In genomic region chr14:40958083-40958985, GRCm38 (mm10) we compare ENCODE assay signal across 8 mouse cellular contexts. TPM values are rescaled to one million over a fixed set of nuclear protein-coding genes. Genes with fewer than 3 reads are reported as not detected.
DNase-seq lines count a peak whose midpoint lies in the region; ATAC-seq and TF ChIP-seq lines count a peak whose summit lies in the region.

No protein-coding gene starts in this region.

- no peaks in the 10 kb centered on the region for H3K9me3 ChIP-seq in midbrain, embryonic 10.5 days (replicated peaks)
- H3K9me3 ChIP-seq in midbrain, postnatal 0 days (ENCODE audit: low read length) = no peaks in the 10 kb centered on the region
- no peaks in the 10 kb centered on the region for H3K9me3 ChIP-seq in intestine, postnatal 0 days (ENCODE audit: control insufficient read depth)
- no peaks in the 10 kb centered on the region for H3K9me3 ChIP-seq in stomach, embryonic 15.5 days

- H3K4me1 ChIP-seq in midbrain, embryonic 10.5 days = peaks cover 90% of the 10 kb centered on the region
- H3K4me1 ChIP-seq in midbrain, postnatal 0 days (ENCODE audit: insufficient read depth, low read length) = peaks cover 33% of the 10 kb centered on the region; the same call in 1 of the 2 replicates
- peaks cover 68% of the 10 kb centered on the region for H3K4me1 ChIP-seq in brown adipose tissue, adult 24 weeks (ENCODE audit: control insufficient read depth, insufficient read depth, insufficient read length, low read length)
- H3K4me1 ChIP-seq in intestine, postnatal 0 days (replicated peaks; ENCODE audit: control insufficient read depth, insufficient read depth, low read length) = peaks cover 38% of the 10 kb centered on the region
- peaks cover 66% of the 10 kb centered on the region for H3K4me1 ChIP-seq in stomach, embryonic 15.5 days

- DNase-seq in midbrain, embryonic 10.5 days (ENCODE audit: low spot score) = no peak
- DNase-seq in midbrain, postnatal 0 days (ENCODE audit: low spot score) = no peak

- H3K27me3 ChIP-seq in midbrain, embryonic 10.5 days (ENCODE audit: low read depth, poor library complexity, severe bottlenecking) = no peaks in the 10 kb centered on the region
- H3K27me3 ChIP-seq in midbrain, postnatal 0 days (ENCODE audit: insufficient read depth, low read length) = no peaks in the 10 kb centered on the region
- no peaks in the 10 kb centered on the region for H3K27me3 ChIP-seq in intestine, postnatal 0 days (replicated peaks; ENCODE audit: control insufficient read depth, insufficient read depth, low read length)
- H3K27me3 ChIP-seq in stomach, embryonic 15.5 days (replicated peaks) = no peaks in the 10 kb centered on the region

- H3K4me3 ChIP-seq in midbrain, embryonic 10.5 days = peak overlapping the region; percentile 30; the same call in 1 of the 2 replicates
- H3K4me3 ChIP-seq in midbrain, postnatal 0 days (ENCODE audit: low read depth, low read length) = no peak overlapping the region
- H3K4me3 ChIP-seq in brown adipose tissue, adult 24 weeks (ENCODE audit: insufficient read depth, low read depth, low read length) = no peak overlapping the region; the same call in 1 of the 2 replicates
- no peak overlapping the region for H3K4me3 ChIP-seq in intestine, postnatal 0 days (ENCODE audit: low read depth, low read length)
- H3K4me3 ChIP-seq in stomach, embryonic 15.5 days (replicated peaks) = no peak overlapping the region

- ATAC-seq in midbrain, postnatal 0 days (ENCODE audit: low FRiP score) = no peak
- ATAC-seq in granulocyte monocyte progenitor cell, adult 5-6 weeks (replicated peaks; ENCODE audit: poor library complexity, severe bottlenecking) = peak; percentile 62
- no peak; the same call in 1 of the 2 replicates for ATAC-seq in intestine, postnatal 0 days
- ATAC-seq in megakaryocyte, adult 5-6 weeks (ENCODE audit: poor library complexity, severe bottlenecking) = peak; percentile 78
- ATAC-seq in stomach, embryonic 15.5 days (ENCODE audit: insufficient read depth, low FRiP score, low read depth) = no peak
- ATAC-seq in megakaryocyte-erythroid progenitor cell, adult 5-6 weeks (replicated peaks; ENCODE audit: low FRiP score, low TSS enrichment, poor library complexity, severe bottlenecking) = no peak

- peak overlapping the region; percentile 98 for H3K27ac ChIP-seq in midbrain, embryonic 10.5 days (replicated peaks)
- H3K27ac ChIP-seq in midbrain, postnatal 0 days (ENCODE audit: low read depth, low read length) = no peak overlapping the region
- H3K27ac ChIP-seq in brown adipose tissue, adult 24 weeks (replicated peaks; ENCODE audit: low read depth, low read length) = peak overlapping the region; percentile 92
- peak overlapping the region; percentile 24 for H3K27ac ChIP-seq in intestine, postnatal 0 days (ENCODE audit: low read depth, low read length)
- H3K27ac ChIP-seq in stomach, embryonic 15.5 days = peak overlapping the region; percentile 90

- no peak overlapping the region for H3K9ac ChIP-seq in midbrain, postnatal 0 days (replicated peaks; ENCODE audit: low read length, poor library complexity, severe bottlenecking)
- no peak overlapping the region for H3K9ac ChIP-seq in intestine, postnatal 0 days (ENCODE audit: low read depth, low read length)
- no peak overlapping the region for H3K9ac ChIP-seq in stomach, embryonic 15.5 days

- WGBS in midbrain, embryonic 10.5 days = 21% methylated on average over 4 of the region's 4 CpGs
- WGBS in midbrain, postnatal 0 days = 29% methylated on average over 4 of the region's 4 CpGs
- 21% methylated on average over 4 of the region's 4 CpGs for WGBS in intestine, postnatal 0 days
- 36% methylated on average over 4 of the region's 4 CpGs for WGBS in stomach, embryonic 15.5 days

- no peak for TF ChIP-seq CTCF in midbrain, postnatal 0 days (IDR thresholded peaks at IDR 0.05)
- no peak for TF ChIP-seq CTCF in intestine, postnatal 0 days (IDR thresholded peaks at IDR 0.05; ENCODE audit: low read depth)

- no peak overlapping the region for H3K4me2 ChIP-seq in midbrain, postnatal 0 days (ENCODE audit: low read depth, low read length, poor library complexity, severe bottlenecking)
- peak overlapping the region; percentile 14; the same call in 1 of the 2 replicates for H3K4me2 ChIP-seq in intestine, postnatal 0 days (replicated peaks; ENCODE audit: low read depth)
- peak overlapping the region; percentile 17 for H3K4me2 ChIP-seq in stomach, embryonic 15.5 days

- no peaks in the 10 kb centered on the region for H3K36me3 ChIP-seq in midbrain, embryonic 10.5 days
- no peaks in the 10 kb centered on the region for H3K36me3 ChIP-seq in midbrain, postnatal 0 days (ENCODE audit: insufficient read depth, low read length)
- 0 out of 2 replicates have a peak, but pooled peaks cover under 1% of the 10 kb centered on the region for H3K36me3 ChIP-seq in intestine, postnatal 0 days (ENCODE audit: control insufficient read depth, insufficient read depth)
- no peaks in the 10 kb centered on the region for H3K36me3 ChIP-seq in stomach, embryonic 15.5 days

RNA-seq across cellular contexts. Expression of gene Tspan14, which starts 8.3 kb away (rescaled TPM):
- polyA plus RNA-seq in midbrain, embryonic 10.5 days (2016; fragmentation: Nextera tagmentation; extraction: Ambion mirVana) = 90.6 and 101 TPM in 2 replicates
- total RNA-seq in midbrain, postnatal 0 days (2014; rRNA removed) = 31.2 and 31.8 TPM in 2 replicates
- 28.3 and 31.3 TPM in 2 replicates for polyA plus RNA-seq in midbrain, postnatal 0 days (2015; fragmentation: Nextera tagmentation; extraction: Ambion mirVana)
- polyA plus RNA-seq in brown adipose tissue, adult 24 weeks (2012; ENCODE audit: insufficient read depth, insufficient read length, missing spikeins) = 27.1 and 43.2 TPM in 2 replicates
- 44.0 and 48.2 TPM in 2 replicates for total RNA-seq in granulocyte monocyte progenitor cell, adult 5-6 weeks (2014; fragmentation: Nextera tagmentation)
- total RNA-seq in granulocyte monocyte progenitor cell, adult 5-6 weeks (2017) = 37.8 and 40.1 TPM in 2 replicates
- polyA plus RNA-seq in intestine, postnatal 0 days (2015; fragmentation: Nextera tagmentation; extraction: Ambion mirVana) = 30.5 and 33.3 TPM in 2 replicates
- total RNA-seq in megakaryocyte, adult 5-6 weeks (2015) = 60.6 and 66.0 TPM in 2 replicates
- total RNA-seq in megakaryocyte, adult 5-6 weeks (2017) = 72.4 and 76.5 TPM in 2 replicates
- 67.5 and 72.3 TPM in 2 replicates for polyA plus RNA-seq in stomach, embryonic 15.5 days (2015; fragmentation: Nextera tagmentation; extraction: Ambion mirVana)
- 8.6 and 13.3 TPM in 2 replicates for total RNA-seq in megakaryocyte-erythroid progenitor cell, adult 5-6 weeks (2014; fragmentation: Nextera tagmentation)
- 9.3 and 12.9 TPM in 2 replicates for total RNA-seq in megakaryocyte-erythroid progenitor cell, adult 5-6 weeks (2017)

RNA-seq across cellular contexts. Expression of gene Fam213a, which starts 55.3 kb away (rescaled TPM):
- polyA plus RNA-seq in midbrain, embryonic 10.5 days (2016; fragmentation: Nextera tagmentation; extraction: Ambion mirVana) = 45.4 and 46.5 TPM in 2 replicates
- total RNA-seq in midbrain, postnatal 0 days (2014; rRNA removed) = 50.0 and 66.3 TPM in 2 replicates
- polyA plus RNA-seq in midbrain, postnatal 0 days (2015; fragmentation: Nextera tagmentation; extraction: Ambion mirVana) = 110 and 124 TPM in 2 replicates
- polyA plus RNA-seq in brown adipose tissue, adult 24 weeks (2012; ENCODE audit: insufficient read depth, insufficient read length, missing spikeins) = 532 and 638 TPM in 2 replicates
- total RNA-seq in granulocyte monocyte progenitor cell, adult 5-6 weeks (2014; fragmentation: Nextera tagmentation) = 7.5 and 11.0 TPM in 2 replicates
- total RNA-seq in granulocyte monocyte progenitor cell, adult 5-6 weeks (2017) = 10.6 and 11.6 TPM in 2 replicates
- polyA plus RNA-seq in intestine, postnatal 0 days (2015; fragmentation: Nextera tagmentation; extraction: Ambion mirVana) = 86.9 and 96.2 TPM in 2 replicates
- total RNA-seq in megakaryocyte, adult 5-6 weeks (2015) = 1.8 and 3.5 TPM in 2 replicates
- 2.6 and 3.6 TPM in 2 replicates for total RNA-seq in megakaryocyte, adult 5-6 weeks (2017)
- 40.2 and 43.5 TPM in 2 replicates for polyA plus RNA-seq in stomach, embryonic 15.5 days (2015; fragmentation: Nextera tagmentation; extraction: Ambion mirVana)
- 29.9 and 70.4 TPM in 2 replicates for total RNA-seq in megakaryocyte-erythroid progenitor cell, adult 5-6 weeks (2014; fragmentation: Nextera tagmentation)
- total RNA-seq in megakaryocyte-erythroid progenitor cell, adult 5-6 weeks (2017) = 73.6 and 75.3 TPM in 2 replicates

Comparison
In these comparisons a context has a peak if more than half of its experiments do, and no peak if none do; other contexts are left out.
1. ATAC-seq: peak in granulocyte monocyte progenitor cell, adult 5-6 weeks (single experiment) and megakaryocyte, adult 5-6 weeks (single experiment); none in midbrain, postnatal 0 days (single experiment), intestine, postnatal 0 days (single experiment), stomach, embryonic 15.5 days (single experiment) and megakaryocyte-erythroid progenitor cell, adult 5-6 weeks (single experiment).